Mouse (Mus musculus) heart, postnatal 0 days (tissue): ENCODE measurements around the gene Il9.

ENCODE experiments used
- CTCF ChIP-seq: IDR thresholded peaks from 2 replicates; pipeline ENCODE4 v1.5.1; 2016; ENCODE audit warnings: antibody characterized with exemption, control low read depth, low read depth
- EP300 ChIP-seq: IDR thresholded peaks from 2 replicates; pipeline ENCODE4 v1.6.1; 2016; ENCODE audit warnings: antibody characterized with exemption, low read depth

GRCm38 (mm10) chr13:56471951-56472350 is 10.1 kb downstream of the Il9 start:
- TF ChIP-seq CTCF = no peak
- TF ChIP-seq EP300 = no peak
